Mouse (Mus musculus) heart, embryonic 15.5 days (tissue): ENCODE results near the gene Exoc3l2. TPM values are rescaled to one million over a fixed set of nuclear protein-coding genes. Genes with fewer than 3 reads are reported as not detected.
A peak's percentile ranks its signal among the peaks of the same experiment; 100 is the strongest.

ENCODE experiments used
- ATAC-seq: fragments of 200-750 bp; cut with Nextera tagmentation; replicated peaks from 2 replicates; pipeline ENCODE4 v1.8.0; 2017; ENCODE audit warnings: low read depth, moderate TSS enrichment; ENCODE audit not compliant: insufficient number of reproducible peaks, insufficient read depth, low FRiP score
- H3K27ac ChIP-seq: fragments of 300-500 bp; sonication (generic); 2 replicates; pipeline ENCODE4 v1.5.1; 2015; ENCODE audit warnings: mild to moderate bottlenecking, inconsistent platforms
- H3K27me3 ChIP-seq: fragments of 300-500 bp; sonication (generic); 2 replicates; pipeline ENCODE4 v1.6.1; 2015; ENCODE audit warnings: inconsistent platforms
- H3K36me3 ChIP-seq: fragments of 300-500 bp; sonication (generic); 2 replicates; pipeline ENCODE4 v1.6.1; 2015; ENCODE audit warnings: mild to moderate bottlenecking, inconsistent platforms
- H3K4me1 ChIP-seq: fragments of 300-500 bp; sonication (generic); replicated peaks from 2 replicates; pipeline ENCODE4 v1.6.1; 2015; ENCODE audit warnings: inconsistent platforms
- H3K4me2 ChIP-seq: fragments of 300-500 bp; sonication (generic); 2 replicates; pipeline ENCODE4 v1.6.1; 2015; ENCODE audit warnings: inconsistent platforms, mild to moderate bottlenecking, moderate library complexity
- H3K4me3 ChIP-seq: fragments of 300-500 bp; sonication (generic); 2 replicates; pipeline ENCODE4 v1.5.1; 2015; ENCODE audit warnings: mild to moderate bottlenecking, inconsistent platforms
- H3K9ac ChIP-seq: fragments of 300-500 bp; sonication (generic); 2 replicates; pipeline ENCODE4 v1.6.1; 2015; ENCODE audit warnings: mild to moderate bottlenecking, inconsistent platforms
- H3K9me3 ChIP-seq: fragments of 300-500 bp; sonication (generic); replicated peaks from 2 replicates; pipeline ENCODE4 v1.6.1; 2016; ENCODE audit warnings: inconsistent platforms
- WGBS: fragments of 180-500 bp; shearing (Covaris S2); methylation state at CpG from one replicate; pipeline ENCODE4 v1.1.7; 2015; ENCODE audit warnings: mixed read lengths; 5-methylcytosine and 5-hydroxymethylcytosine counted together
- polyA plus RNA-seq: library from polyadenylated mRNA; unstranded; fragments of >200 nt; fragmentation: Nextera tagmentation; extraction: Ambion mirVana; gene quantifications from 2 replicates; pipeline ENCODE4 v1.2.1, GENCODE M21; 2015

The Exoc3l2 gene
- 0.91 and 1.1 TPM in 2 replicates for polyA plus RNA-seq

DNA sequence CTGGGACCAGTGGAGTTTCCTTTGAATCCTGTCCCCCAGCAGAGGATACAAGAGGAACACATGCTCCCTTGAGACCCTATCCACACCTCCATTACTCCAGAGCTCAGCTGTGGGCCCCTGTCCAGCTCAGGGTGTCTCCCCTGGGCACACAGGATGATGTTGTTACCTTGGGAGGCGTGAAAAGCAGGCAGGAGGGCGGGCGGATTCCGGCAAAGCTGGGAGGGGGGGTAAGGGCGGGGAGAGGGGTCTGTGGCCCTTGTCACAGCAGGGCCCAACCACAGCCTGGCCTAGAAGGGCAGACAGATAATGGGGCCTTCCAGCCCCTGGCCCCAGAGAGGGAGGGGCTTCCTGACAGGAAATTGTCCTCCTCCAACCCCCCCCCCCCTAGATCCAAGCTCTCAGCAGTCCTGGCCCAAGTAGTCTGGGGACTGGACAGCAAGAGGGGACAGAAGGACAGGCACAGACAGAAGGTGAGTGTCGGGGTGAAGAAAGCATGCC, at the start of gene Exoc3l2:
Gene Exoc3l2, plus strand, starts transcription at position 448 of the 498 bp plus-strand sequence.
- 34% methylated on average over 6 of the region's 6 CpGs for WGBS
- Histone ChIP-seq H3K4me1 (peaks cover 23% of the 10 kb centered on the region), H3K36me3 (no peaks in the 10 kb centered on the region), H3K9ac (peak within 1 kb of the TSS; percentile 17; the same call in 1 of the 2 replicates), H3K9me3 (no peaks in the 10 kb centered on the region), H3K4me3 (peak within 1 kb of the TSS; percentile 26), H3K27me3 (peaks cover 13% of the 10 kb centered on the region; the same call in 1 of the 2 replicates), H3K4me2 (peak within 1 kb of the TSS; percentile 29), H3K27ac (peak within 1 kb of the TSS; percentile 27; the same call in 1 of the 2 replicates)
- no peak; the same call in 1 of the 2 replicates for ATAC-seq

DNA sequence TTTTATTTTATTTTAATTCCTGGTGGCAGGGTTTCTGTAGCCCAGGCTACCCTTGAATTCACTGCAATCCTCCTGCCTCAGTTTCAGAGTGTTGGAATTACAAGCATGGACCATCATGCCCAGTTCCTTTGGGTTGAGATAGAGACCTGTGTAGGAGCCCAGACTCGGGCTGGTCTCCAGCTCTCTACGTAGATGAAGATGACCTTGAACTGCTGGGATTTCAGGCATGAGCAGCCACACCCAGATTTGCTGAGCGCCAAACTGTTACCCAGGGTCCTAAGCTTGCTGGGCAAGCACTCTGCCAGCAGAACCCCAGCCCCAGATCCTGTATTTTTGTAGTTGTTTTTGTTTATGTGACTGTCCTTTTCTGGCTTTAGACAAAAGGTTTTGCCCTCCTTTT, 49.6 kb upstream of the Exoc3l2 start:
- peak overlapping the region; percentile 8 for H3K4me2 ChIP-seq
- H3K4me1 ChIP-seq = peaks cover 39% of the 10 kb centered on the region
- 64% methylated on average over 3 of the region's 3 CpGs for WGBS
- no peak overlapping the region for H3K4me3 ChIP-seq
- no peak for ATAC-seq
- no peak overlapping the region for H3K9ac ChIP-seq
- H3K9me3 ChIP-seq = no peaks in the 10 kb centered on the region
- 0 out of 2 replicates have a peak, but pooled peaks cover 5% of the 10 kb centered on the region for H3K27me3 ChIP-seq
- H3K27ac ChIP-seq = no peak overlapping the region
- peaks cover 19% of the 10 kb centered on the region; the same call in 1 of the 2 replicates for H3K36me3 ChIP-seq

DNA sequence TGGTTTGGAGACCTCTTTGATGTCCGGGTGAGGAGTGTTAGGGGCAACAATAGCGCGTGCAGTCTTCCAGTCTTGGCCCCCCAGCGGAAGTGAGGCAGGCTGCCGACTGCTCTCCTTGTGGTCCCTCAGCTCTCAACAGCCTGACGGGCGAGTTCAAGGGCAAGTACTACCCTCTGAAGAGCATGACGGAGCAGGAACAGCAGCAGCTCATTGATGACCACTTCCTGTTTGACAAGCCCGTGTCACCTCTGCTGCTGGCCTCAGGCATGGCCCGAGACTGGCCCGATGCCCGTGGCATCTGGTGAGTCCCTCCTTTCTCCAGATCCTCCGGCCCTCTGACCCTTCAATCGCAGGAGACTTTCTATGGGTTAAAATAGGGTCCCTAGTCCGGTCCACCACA, 46.5 kb upstream of the Exoc3l2 start:
- 54% methylated on average over 15 of the region's 15 CpGs for WGBS
- no peak overlapping the region for H3K4me3 ChIP-seq
- H3K27me3 ChIP-seq = peaks cover 26% of the 10 kb centered on the region
- H3K9me3 ChIP-seq = no peaks in the 10 kb centered on the region
- ATAC-seq = no peak
- no peak overlapping the region for H3K4me2 ChIP-seq
- no peak overlapping the region for H3K27ac ChIP-seq
- H3K36me3 ChIP-seq = peaks cover 19% of the 10 kb centered on the region; the same call in 1 of the 2 replicates
- H3K4me1 ChIP-seq = peaks cover 43% of the 10 kb centered on the region
- no peak overlapping the region for H3K9ac ChIP-seq

DNA sequence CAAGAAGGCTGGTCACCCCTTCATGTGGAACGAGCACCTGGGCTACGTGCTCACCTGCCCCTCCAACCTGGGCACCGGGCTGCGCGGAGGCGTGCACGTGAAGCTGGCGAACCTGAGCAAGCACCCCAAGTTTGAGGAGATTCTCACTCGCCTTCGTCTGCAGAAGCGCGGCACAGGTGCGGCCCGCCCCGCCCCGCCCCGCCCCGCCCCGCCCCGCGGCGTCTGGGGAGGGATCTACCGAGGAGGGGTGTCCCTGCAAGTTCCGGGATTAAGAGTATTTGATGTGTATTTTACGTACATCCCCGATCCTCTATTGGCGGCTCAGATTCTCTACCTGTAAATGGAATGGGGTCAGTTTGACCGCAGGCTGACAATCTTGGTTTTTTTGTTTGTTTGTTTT, 43.0 kb upstream of the Exoc3l2 start:
- Histone ChIP-seq H3K4me2 (peak overlapping the region; percentile 15; the same call in 1 of the 2 replicates), H3K27me3 (peaks cover 26% of the 10 kb centered on the region), H3K27ac (no peak overlapping the region), H3K9me3 (no peaks in the 10 kb centered on the region), H3K4me3 (no peak overlapping the region), H3K9ac (no peak overlapping the region), H3K36me3 (peaks cover 18% of the 10 kb centered on the region; the same call in 1 of the 2 replicates), H3K4me1 (peaks cover 32% of the 10 kb centered on the region)
- no peak for ATAC-seq
- WGBS = 12% methylated on average over 28 of the region's 28 CpGs

DNA sequence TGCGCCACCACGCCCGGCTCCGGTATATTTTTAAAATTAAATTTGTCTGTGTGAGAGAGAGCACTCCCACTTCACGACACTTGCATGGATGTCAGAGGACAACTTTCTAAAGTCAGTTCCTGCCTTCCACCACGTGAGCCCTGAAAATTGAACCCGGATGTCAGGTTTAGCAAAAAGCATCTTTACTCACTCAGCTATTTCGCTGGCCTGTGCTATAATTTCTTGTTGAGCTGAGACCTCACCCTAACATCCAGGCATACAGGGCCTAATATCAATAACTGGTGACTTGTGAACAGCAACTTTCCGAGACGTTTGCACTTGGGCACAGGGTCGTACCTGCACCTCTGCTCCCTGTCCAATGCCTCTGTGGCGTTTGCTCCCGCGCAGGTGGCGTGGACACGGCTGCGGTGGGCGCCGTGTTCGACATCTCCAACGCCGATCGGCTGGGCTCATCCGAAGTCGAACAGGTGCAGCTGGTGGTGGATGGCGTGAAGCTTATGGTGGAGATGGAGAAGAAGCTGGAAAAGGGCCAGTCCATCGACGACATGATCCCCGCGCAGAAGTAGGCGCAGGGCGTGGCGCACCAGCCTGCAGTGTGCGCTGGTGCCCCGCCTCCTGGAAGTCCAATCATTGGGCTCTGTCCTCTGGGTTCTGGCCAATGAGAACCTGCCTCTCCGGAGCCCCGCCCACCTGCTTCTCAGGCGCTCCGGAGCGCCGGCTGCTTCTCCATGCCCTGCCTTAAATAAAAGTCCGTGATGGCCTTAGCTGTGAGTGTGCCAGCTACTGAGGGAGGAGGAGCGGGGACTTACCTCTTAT, 42.1 kb upstream of the Exoc3l2 start:
- H3K27me3 ChIP-seq = peaks cover 26% of the 10 kb centered on the region

DNA sequence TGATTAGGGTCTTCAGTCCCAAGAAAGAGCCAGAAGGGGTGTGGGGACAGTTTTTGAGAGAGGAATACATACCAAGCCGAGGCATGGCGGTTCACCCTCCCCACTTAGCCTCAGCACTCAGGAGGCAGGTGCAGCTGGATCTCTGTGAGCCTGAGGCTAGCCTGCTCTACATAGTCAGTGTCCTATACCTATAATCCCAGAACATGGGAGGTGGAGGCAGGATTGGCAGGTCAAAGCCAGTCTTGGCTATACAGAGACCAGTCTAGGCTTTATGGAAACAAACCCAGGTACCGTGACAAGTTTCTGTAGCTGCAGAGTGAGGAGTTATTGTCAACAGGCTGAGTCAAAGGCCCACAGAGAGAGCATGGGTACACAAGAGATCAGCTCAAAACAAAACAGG, 40.0 kb upstream of the Exoc3l2 start:
- peaks cover 36% of the 10 kb centered on the region for H3K36me3 ChIP-seq
- peaks cover 25% of the 10 kb centered on the region for H3K27me3 ChIP-seq
- no peaks in the 10 kb centered on the region for H3K9me3 ChIP-seq
- no peak overlapping the region for H3K4me3 ChIP-seq
- peaks cover 17% of the 10 kb centered on the region for H3K4me1 ChIP-seq
- no peak overlapping the region for H3K4me2 ChIP-seq
- no peak overlapping the region for H3K9ac ChIP-seq
- 83% methylated on average over 3 of the region's 3 CpGs for WGBS
- ATAC-seq = no peak
- no peak overlapping the region for H3K27ac ChIP-seq

More for the DNA sequence above, 42.1 kb upstream of the Exoc3l2 start:
- 14% methylated on average over 43 of the region's 43 CpGs for WGBS
- Histone ChIP-seq H3K4me2 (peak overlapping the region; percentile 55), H3K27ac (no peak overlapping the region), H3K9ac (no peak overlapping the region), H3K4me3 (peak overlapping the region; percentile 30), H3K36me3 (peaks cover 24% of the 10 kb centered on the region), H3K9me3 (no peaks in the 10 kb centered on the region), H3K4me1 (peaks cover 26% of the 10 kb centered on the region)
- peak; percentile 87 for ATAC-seq

DNA sequence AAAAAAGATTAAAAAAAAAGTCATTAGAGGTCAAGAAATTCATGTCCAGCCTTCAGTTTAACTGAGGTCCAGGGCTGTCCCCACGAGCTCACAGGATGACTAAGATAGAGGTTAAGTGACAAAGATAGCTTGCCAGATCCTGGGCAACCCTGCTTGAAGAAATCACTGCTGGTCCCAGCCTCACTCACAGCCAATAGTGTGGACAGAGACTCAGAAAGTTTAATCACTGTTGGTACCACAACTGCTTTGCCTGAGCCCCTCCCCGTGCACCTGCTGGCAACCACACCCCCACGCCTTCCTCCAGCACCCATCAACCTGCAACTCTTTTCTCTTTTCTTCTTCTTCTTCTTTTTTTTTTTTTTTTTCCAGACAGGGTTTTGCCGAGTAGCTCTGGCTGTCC, 39.1 kb upstream of the Exoc3l2 start:
- no peak overlapping the region for H3K4me2 ChIP-seq
- no peak for ATAC-seq
- peaks cover 41% of the 10 kb centered on the region for H3K36me3 ChIP-seq

DNA sequence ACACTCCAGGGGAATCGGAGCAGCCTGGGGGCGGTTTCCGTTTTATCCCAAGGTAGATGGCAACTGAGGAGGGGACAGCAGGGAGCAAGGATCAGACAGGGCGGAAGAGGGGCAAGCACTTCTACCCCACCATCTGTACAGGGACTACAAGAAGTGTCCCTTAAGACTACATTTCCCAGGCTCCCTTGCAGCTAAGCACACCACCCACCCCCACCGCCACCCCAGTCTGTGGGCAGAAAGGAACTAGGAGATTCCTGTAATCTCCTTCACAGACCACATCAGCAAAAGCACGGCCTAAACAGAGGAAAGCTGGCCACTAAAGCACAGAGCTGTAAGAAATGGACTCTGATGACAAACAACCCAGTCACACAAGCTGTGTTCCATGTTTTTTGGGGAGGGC, 36.8 kb upstream of the Exoc3l2 start:
- 78% methylated on average over 6 of the region's 6 CpGs for WGBS
- H3K36me3 ChIP-seq = peaks cover 59% of the 10 kb centered on the region
- no peak overlapping the region for H3K4me2 ChIP-seq
- H3K4me3 ChIP-seq = no peak overlapping the region
- H3K27me3 ChIP-seq = 0 out of 2 replicates have a peak, but pooled peaks cover 2% of the 10 kb centered on the region
- peaks cover 3% of the 10 kb centered on the region for H3K4me1 ChIP-seq
- no peak overlapping the region for H3K27ac ChIP-seq
- ATAC-seq = no peak
- H3K9ac ChIP-seq = no peak overlapping the region
- H3K9me3 ChIP-seq = no peaks in the 10 kb centered on the region

More for the DNA sequence above, 39.1 kb upstream of the Exoc3l2 start:
- H3K27me3 ChIP-seq = peaks cover 20% of the 10 kb centered on the region
- 47% methylated on average over 4 of the region's 4 CpGs for WGBS
- H3K4me1 ChIP-seq = peaks cover 17% of the 10 kb centered on the region
- no peaks in the 10 kb centered on the region for H3K9me3 ChIP-seq
- no peak overlapping the region for H3K9ac ChIP-seq
- no peak overlapping the region for H3K4me3 ChIP-seq
- H3K27ac ChIP-seq = no peak overlapping the region

DNA sequence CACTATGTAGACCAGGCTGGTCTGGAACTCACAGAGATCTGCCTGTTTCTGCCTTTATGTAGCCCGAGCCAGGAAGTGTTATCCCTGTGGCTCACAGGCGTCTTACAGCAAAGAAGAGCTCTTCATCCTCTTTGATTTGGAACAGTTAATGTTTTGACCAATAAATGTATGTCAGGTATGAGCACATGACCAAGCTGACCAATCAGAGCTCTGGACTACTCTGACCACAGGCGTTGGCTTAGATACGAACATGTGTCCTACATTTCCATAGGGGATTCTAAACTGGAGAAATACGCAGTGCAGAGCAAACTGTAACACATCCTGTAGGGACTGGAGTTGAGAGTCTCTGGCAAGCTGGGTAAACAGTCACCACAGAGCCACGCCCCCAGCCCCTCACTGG, 36.2 kb upstream of the Exoc3l2 start:
- no peaks in the 10 kb centered on the region for H3K9me3 ChIP-seq
- H3K36me3 ChIP-seq = peaks cover 64% of the 10 kb centered on the region
- no peak overlapping the region for H3K27ac ChIP-seq
- 84% methylated on average over 6 of the region's 6 CpGs for WGBS
- ATAC-seq = no peak
- H3K4me3 ChIP-seq = no peak overlapping the region
- no peaks in the 10 kb centered on the region for H3K27me3 ChIP-seq
- no peak overlapping the region for H3K4me2 ChIP-seq
- H3K9ac ChIP-seq = no peak overlapping the region
- H3K4me1 ChIP-seq = no peaks in the 10 kb centered on the region

DNA sequence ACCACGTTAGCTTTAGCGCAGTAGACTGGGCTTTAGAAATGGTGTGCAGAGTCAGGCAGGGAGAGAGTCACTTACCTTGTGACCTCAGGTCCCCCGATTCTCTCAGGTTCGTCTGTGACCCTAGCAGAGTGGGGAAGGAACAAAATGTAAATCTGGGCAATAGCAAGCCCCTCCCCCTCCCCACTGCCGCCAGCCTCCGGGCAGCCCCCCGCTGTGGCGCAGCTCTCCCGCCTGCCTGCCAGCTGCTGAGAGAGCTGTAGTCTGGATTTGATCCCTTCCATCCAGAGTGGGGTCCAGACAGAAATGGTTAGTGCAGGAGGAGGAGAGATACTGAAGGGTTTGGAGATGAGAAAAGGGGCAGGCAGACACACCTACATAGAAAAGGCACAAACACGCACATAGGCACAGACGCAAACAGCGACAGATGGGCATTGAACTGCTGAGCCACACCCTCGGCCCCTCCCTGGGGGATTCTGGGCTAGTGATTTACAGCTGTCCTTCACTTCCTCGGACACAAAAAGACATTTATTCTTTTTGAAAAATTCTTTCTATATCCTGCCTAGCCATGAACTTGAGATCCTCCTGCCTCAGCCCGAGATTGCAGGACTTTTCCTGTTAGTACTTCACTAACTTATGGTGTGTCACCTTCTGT, 35.0 kb upstream of the Exoc3l2 start:
- Histone ChIP-seq H3K9me3 (no peaks in the 10 kb centered on the region), H3K4me1 (no peaks in the 10 kb centered on the region), H3K27me3 (no peaks in the 10 kb centered on the region), H3K9ac (no peak overlapping the region), H3K4me3 (no peak overlapping the region), H3K4me2 (no peak overlapping the region), H3K27ac (no peak overlapping the region), H3K36me3 (peaks cover 73% of the 10 kb centered on the region)
- WGBS = 77% methylated on average over 15 of the region's 15 CpGs
- ATAC-seq = no peak

DNA sequence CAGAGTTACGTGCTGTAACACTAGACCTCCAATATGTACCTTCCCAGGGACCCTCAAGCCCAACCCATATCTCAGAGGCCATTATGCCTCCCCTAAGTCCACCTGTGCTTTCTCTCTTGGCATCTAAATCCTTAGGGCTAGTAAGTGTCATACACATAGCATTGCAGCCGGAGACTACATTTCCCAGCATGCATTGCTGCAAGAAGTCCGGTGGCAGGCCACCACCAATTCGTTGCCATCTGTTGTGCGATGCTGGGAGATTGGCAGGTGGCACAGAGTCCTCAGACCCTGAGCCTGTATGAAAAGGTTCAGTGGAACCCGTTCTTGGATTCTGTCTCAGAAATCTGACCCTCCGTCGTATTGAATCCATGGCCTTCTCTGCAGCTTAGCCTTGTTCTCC, 33.4 kb upstream of the Exoc3l2 start:
- Histone ChIP-seq H3K4me1 (no peaks in the 10 kb centered on the region), H3K36me3 (peaks cover 89% of the 10 kb centered on the region), H3K9ac (no peak overlapping the region), H3K9me3 (no peaks in the 10 kb centered on the region), H3K27ac (no peak overlapping the region), H3K4me2 (no peak overlapping the region), H3K4me3 (no peak overlapping the region), H3K27me3 (no peaks in the 10 kb centered on the region)
- WGBS = 77% methylated on average over 8 of the region's 8 CpGs
- no peak for ATAC-seq
